Mouse (Mus musculus): ENCODE results near the gene Camta1.

- TF ChIP-seq FLI1 (IDR thresholded peaks at IDR 0.05; ENCODE audit: low read length), result no peak
- TF ChIP-seq GATA1 (IDR thresholded peaks at IDR 0.05; ENCODE audit: borderline replicate concordance, low read length), result no peak
Observed at GRCm38 (mm10) chr4:151137701-151138100, 724.0 kb downstream of the Camta1 start.
